Mouse (Mus musculus) macrophage (primary cell): ENCODE data around the gene Sapcd1. TPM values are rescaled to one million over a fixed set of nuclear protein-coding genes. Genes with fewer than 3 reads are reported as not detected.
"Not testable (repeated sequence)": the region's sequence is repeated elsewhere in the genome, so short reads cannot be mapped to it uniquely, and the experiment has no call there.

Experiments
- H3K27ac ChIP-seq: fragments of 350-480 bp; formaldehyde crosslinking; 2 replicates; pipeline ENCODE4 v1.9.0; 2021
- H3K36me3 ChIP-seq: fragments of 350-480 bp; formaldehyde crosslinking; 2 replicates; pipeline ENCODE4 v1.9.0; 2021; ENCODE audit errors: inconsistent target
- H3K4me3 ChIP-seq: fragments of 350-480 bp; formaldehyde crosslinking; 2 replicates; pipeline ENCODE4 v1.9.0; 2021; ENCODE audit errors: inconsistent target
- H3K79me2 ChIP-seq: fragments of 350-480 bp; formaldehyde crosslinking; 2 replicates; pipeline ENCODE4 v1.9.0; 2021; ENCODE audit errors: inconsistent target
- WGBS: methylation state at CpG from one replicate; pipeline ENCODE4 v1.1.7; 2026; ENCODE audit warnings: inconsistent platforms; ENCODE audit not compliant: missing documents; 5-methylcytosine and 5-hydroxymethylcytosine counted together
- polyA plus RNA-seq: library from polyadenylated mRNA; stranded (reverse); fragments of 250-400 nt; gene quantifications from 3 replicates; pipeline ENCODE4 v1.2.4, GENCODE M21; 2018; ENCODE audit warnings: inconsistent platforms

Gene Sapcd1
- polyA plus RNA-seq, 1 experiment from 2014 or later: not detected

DNA sequence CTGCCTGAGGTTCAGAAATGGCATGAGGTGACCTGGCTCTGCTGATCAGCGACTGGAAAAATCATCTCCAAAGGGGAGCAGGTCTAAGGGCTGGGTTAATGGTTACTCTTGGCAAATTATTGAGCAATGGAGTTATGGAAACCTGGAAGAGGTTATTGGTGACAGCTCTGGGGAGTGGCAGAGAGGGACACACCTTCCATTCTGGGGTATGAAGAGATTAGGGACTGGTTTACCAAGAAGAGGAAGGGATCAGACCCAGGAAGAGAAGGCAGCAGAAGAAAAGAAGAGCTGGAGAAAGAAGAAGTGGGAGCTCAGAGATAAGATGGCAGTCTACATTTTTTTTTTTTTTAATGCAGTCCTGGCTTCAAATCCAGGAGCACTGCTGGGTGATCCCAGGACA lies 19.9 kb upstream of the Sapcd1 start:
- 0% methylated on average over 1 of the region's 1 CpGs for WGBS
- Histone ChIP-seq H3K4me3 (no peak overlapping the region), H3K79me2 (peaks cover 29% of the 10 kb centered on the region), H3K27ac (peak overlapping the region; percentile 98), H3K36me3 (peaks cover 5% of the 10 kb centered on the region; the same call in 1 of the 2 replicates)

DNA sequence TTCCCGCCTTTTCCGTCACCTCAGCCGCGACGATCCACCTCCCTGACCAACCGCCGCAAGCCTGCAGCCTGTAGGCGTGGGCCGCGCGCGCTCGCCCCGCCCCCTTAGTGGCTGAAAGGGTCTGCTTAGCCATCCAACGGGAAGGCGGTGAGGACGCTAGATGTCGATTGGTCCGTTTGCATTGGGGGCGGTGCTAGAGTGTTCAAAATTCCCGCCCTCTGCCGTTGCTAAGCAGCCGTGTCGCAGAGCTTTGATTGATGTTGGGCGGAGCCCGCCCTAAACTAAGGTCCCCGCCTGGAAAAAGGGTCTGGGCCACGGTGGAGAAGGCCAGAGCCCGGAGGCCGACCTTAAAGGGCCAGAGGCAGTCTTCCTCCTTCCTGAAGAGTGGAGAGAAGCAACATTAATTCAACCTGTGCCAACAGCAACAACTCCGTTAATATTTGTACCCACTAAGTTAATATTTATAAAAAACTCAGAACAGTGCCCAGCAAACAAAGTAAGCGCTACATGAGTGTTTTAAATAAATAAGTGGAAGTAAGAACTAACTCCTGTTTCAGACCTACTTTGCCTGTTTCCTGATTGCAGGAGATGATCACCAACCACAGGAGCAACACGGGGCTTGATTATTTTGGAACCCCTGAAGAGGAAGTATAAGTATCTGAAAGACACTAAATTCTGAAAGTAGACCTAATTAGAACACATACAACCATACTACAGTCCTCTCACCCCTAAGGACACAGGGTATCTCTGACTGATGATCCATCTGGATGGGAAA lies 19.1 kb upstream of the Sapcd1 start, which contains the start of gene Msh5:
Msh5 (minus strand) TSS at position 65 of the 775 bp plus-strand sequence.
- Histone ChIP-seq H3K79me2 (peaks cover 21% of the 10 kb centered on the region), H3K4me3 (peak within 1 kb of the TSS; percentile 56), H3K27ac (peak within 1 kb of the TSS; percentile 98), H3K36me3 (no peaks in the 10 kb centered on the region)
- WGBS: 0% methylated on average over 33 of the region's 33 CpGs

GRCm38 (mm10) chr17:35045807-35046680 lies 18.2 kb upstream of the Sapcd1 start:
- WGBS: 3% methylated on average over 43 of the region's 48 CpGs
- peak overlapping the region; percentile 96 for H3K27ac ChIP-seq
- peaks cover 13% of the 10 kb centered on the region; the same call in 1 of the 2 replicates for H3K79me2 ChIP-seq
- no peaks in the 10 kb centered on the region for H3K36me3 ChIP-seq
- H3K4me3 ChIP-seq: peak overlapping the region; percentile 56

- WGBS: 49% methylated on average over 7 of the region's 7 CpGs
- H3K36me3 ChIP-seq: no peaks in the 10 kb centered on the region
- H3K4me3 ChIP-seq: peak overlapping the region; percentile 56
- peak overlapping the region; percentile 96 for H3K27ac ChIP-seq
- peaks cover 4% of the 10 kb centered on the region; the same call in 1 of the 2 replicates for H3K79me2 ChIP-seq
Measured at GRCm38 (mm10) chr17:35044904-35045806, 17.3 kb upstream of the Sapcd1 start.

DNA sequence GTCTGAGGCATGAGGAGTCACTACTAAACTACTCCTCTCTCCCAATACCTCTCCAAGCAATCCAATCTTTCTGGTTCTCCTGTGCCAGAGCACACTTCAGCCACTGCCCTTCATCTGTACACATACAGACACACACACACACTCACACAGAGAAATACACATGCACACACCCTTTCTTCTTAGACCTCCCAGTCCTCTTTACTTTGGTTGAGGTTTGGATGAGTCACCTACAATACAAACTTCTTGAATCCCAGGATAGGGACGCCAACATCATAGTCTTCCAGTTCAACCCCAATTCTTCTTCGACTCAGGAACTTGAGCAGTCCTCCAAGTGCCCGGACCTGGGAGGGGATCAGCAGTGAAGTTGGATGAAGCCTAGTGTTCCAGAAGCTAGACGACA lies 16.0 kb upstream of the Sapcd1 start:
- Histone ChIP-seq H3K27ac (peak overlapping the region; percentile 96), H3K79me2 (no peaks in the 10 kb centered on the region), H3K36me3 (no peaks in the 10 kb centered on the region), H3K4me3 (no peak overlapping the region)
- 96% methylated on average over 4 of the region's 4 CpGs for WGBS

DNA sequence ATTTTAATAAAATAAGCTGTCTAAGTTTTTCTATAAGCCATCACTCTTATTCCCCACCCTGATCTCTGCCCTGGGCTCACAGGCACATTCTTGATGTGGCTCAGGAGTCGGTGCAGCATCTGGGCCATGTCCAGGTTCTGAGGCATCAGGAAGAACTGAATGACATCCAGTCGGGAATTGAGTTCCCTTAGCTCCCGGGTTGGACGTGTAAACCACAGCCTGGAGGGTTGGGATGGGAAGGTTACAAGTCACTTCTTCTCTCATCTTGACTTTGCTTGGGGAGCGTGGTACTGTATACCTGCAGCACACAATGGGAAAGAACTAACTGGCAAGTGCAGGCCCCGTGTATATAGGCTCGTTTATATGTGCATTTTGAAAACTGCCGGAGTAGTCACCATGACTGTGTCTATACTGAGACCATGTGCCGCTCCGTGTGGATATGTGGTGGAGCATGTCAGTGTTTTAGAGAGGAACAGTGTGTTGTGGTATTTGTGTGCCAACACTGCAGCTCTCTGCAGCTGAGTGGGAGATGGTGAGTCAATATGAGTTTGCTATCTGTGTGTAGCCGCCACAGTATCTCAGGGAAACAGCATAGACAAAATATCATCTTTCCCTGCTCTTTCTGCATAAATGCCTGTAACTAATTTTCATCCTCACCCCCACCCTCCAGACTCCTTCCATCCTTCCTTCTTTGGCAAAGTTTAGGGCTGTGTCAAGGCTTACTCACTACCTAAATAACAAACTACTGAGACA lies 11.5 kb upstream of the Sapcd1 start:
- 95% methylated on average over 11 of the region's 11 CpGs for whole genome bisulfite sequencing

DNA sequence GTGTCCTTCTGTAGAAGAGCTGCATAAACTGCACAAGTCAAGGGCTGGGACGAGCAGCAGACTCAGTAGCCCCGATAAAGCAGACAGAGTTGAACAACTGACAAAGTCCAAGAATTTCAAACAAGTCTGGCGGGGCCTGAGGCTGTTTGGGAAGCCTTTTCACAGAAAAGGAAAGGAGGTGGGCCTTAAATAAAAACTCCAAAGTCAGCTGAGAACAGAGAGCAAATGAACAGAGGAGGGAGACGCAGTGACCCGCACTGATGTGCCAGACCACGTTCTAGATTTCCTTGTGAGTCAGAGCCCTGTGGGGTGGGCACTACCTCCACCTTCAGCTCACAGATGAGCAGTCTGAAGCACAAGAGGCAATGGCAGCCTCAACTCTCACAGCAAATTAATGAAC lies 7.1 kb upstream of the Sapcd1 start:
- Histone ChIP-seq H3K27ac (no peak overlapping the region), H3K79me2 (no peaks in the 10 kb centered on the region), H3K4me3 (no peak overlapping the region), H3K36me3 (no peaks in the 10 kb centered on the region)
- 72% methylated on average over 6 of the region's 6 CpGs for WGBS

More for the DNA sequence above, 11.5 kb upstream of the Sapcd1 start:
- no peak overlapping the region for H3K27ac ChIP-seq
- no peaks in the 10 kb centered on the region for H3K79me2 ChIP-seq
- no peaks in the 10 kb centered on the region for H3K36me3 ChIP-seq
- H3K4me3 ChIP-seq: no peak overlapping the region

GRCm38 (mm10) chr17:35033703-35034102 lies 5.9 kb upstream of the Sapcd1 start:
- not testable (repeated sequence) for H3K27ac ChIP-seq, H3K4me3 ChIP-seq, H3K79me2 ChIP-seq, H3K36me3 ChIP-seq
- 89% methylated on average over 1 of the region's 1 CpGs for WGBS

GRCm38 (mm10) chr17:35032323-35032870 lies 4.6 kb upstream of the Sapcd1 start:
- H3K36me3 ChIP-seq: no peaks in the 10 kb centered on the region
- no peak overlapping the region for H3K27ac ChIP-seq
- WGBS: 76% methylated on average over 8 of the region's 8 CpGs
- H3K79me2 ChIP-seq: no peaks in the 10 kb centered on the region
- H3K4me3 ChIP-seq: no peak overlapping the region

DNA sequence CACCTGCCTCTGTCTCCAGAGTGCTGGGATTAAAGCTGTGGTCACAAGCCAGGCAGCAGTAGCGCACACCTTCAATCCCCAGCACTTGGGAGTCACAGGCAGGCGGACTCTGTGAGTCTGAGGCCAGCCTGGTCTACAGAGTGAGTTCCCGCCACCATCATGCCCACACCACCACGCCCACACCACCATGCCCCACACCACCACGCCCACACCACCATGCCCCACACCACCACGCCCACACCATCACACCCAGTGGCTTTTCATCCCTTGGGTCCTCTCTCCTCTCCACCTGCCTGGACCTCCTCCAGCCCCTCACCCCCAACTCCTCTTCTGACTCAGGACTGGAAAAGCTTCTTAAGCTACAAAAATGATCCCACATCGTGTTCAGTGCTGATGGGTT lies 4.1 kb upstream of the Sapcd1 start:
- 87% methylated on average over 7 of the region's 7 CpGs for WGBS
- Histone ChIP-seq H3K79me2 (no peaks in the 10 kb centered on the region), H3K4me3 (no peak overlapping the region), H3K27ac (no peak overlapping the region), H3K36me3 (no peaks in the 10 kb centered on the region)

- Histone ChIP-seq H3K79me2 (no peaks in the 10 kb centered on the region), H3K4me3 (no peak overlapping the region), H3K27ac (no peak overlapping the region), H3K36me3 (no peaks in the 10 kb centered on the region)
- 95% methylated on average over 11 of the region's 11 CpGs for WGBS
Measured at GRCm38 (mm10) chr17:35031272-35031671, 3.5 kb upstream of the Sapcd1 start.

DNA sequence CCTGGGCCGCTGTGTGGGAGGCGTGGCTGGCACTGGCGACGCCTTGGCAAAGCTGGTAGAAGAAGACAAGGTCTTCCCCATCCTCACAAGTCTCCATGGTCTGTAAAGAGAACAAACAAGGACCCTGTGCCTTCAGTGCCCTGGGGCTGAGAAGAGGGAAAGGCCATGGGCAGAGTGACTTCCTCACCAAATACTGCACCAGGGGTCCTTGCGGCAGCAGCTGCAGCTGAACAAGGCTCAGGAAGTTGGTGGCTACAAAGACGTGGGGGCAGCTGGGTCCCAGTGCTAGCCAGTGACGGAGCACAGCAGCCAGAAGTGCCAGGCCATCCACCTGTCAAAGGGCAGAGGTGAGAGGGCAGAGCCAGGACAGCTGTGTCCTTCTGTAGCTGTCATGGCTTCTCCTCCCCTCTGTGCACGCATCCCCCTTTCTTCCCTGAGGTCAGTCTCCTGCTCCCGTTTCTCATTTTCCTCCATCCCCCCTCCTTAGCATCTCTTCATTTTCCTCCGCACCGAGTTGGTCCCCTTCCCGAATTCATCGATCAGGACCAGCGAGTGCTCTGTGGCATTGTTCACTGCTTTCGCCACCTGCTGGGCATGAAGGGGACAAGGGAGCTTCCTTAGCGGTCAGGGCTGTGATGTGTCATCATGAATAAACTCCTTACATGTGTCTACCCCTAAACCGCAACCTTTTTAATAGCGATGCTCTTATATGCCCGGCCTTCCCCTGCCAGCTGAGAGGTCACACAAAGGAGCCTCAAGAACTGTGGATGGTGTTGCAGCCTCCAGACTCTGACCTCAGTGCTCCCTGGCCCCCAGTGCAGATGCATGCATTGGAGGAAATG lies 2.1 kb upstream of the Sapcd1 start:
- 29% methylated on average over 19 of the region's 19 CpGs for WGBS
- H3K36me3 ChIP-seq: no peaks in the 10 kb centered on the region
- no peaks in the 10 kb centered on the region for H3K79me2 ChIP-seq
- no peak overlapping the region for H3K4me3 ChIP-seq
- no peak overlapping the region for H3K27ac ChIP-seq

GRCm38 (mm10) chr17:35028315-35028714 lies 499 bp upstream of the Sapcd1 start:
- WGBS: 61% methylated on average over 2 of the region's 2 CpGs
- H3K36me3 ChIP-seq: no peaks in the 10 kb centered on the region
- no peak overlapping the region for H3K27ac ChIP-seq

More at GRCm38 (mm10) chr17:35028315-35028714, 499 bp upstream of the Sapcd1 start:
- Histone ChIP-seq H3K4me3 (no peak overlapping the region), H3K79me2 (no peaks in the 10 kb centered on the region)
